Mouse (Mus musculus) heart, embryonic 15.5 days (tissue): Measurements from ENCODE around the gene Slc17a5. TPM values are rescaled to one million over a fixed set of nuclear protein-coding genes. Genes with fewer than 3 reads are reported as not detected.
A peak's percentile ranks its signal among the peaks of the same experiment; 100 is the strongest.

Experiments used
- ATAC-seq: fragments of 200-750 bp; cut with Nextera tagmentation; replicated peaks from 2 replicates; pipeline ENCODE4 v1.8.0; 2017; ENCODE audit warnings: low read depth, moderate TSS enrichment; ENCODE audit not compliant: insufficient number of reproducible peaks, insufficient read depth, low FRiP score
- H3K27ac ChIP-seq: fragments of 300-500 bp; sonication (generic); 2 replicates; pipeline ENCODE4 v1.5.1; 2015; ENCODE audit warnings: mild to moderate bottlenecking, inconsistent platforms
- H3K27me3 ChIP-seq: fragments of 300-500 bp; sonication (generic); 2 replicates; pipeline ENCODE4 v1.6.1; 2015; ENCODE audit warnings: inconsistent platforms
- H3K36me3 ChIP-seq: fragments of 300-500 bp; sonication (generic); 2 replicates; pipeline ENCODE4 v1.6.1; 2015; ENCODE audit warnings: mild to moderate bottlenecking, inconsistent platforms
- H3K4me1 ChIP-seq: fragments of 300-500 bp; sonication (generic); replicated peaks from 2 replicates; pipeline ENCODE4 v1.6.1; 2015; ENCODE audit warnings: inconsistent platforms
- H3K4me2 ChIP-seq: fragments of 300-500 bp; sonication (generic); 2 replicates; pipeline ENCODE4 v1.6.1; 2015; ENCODE audit warnings: inconsistent platforms, mild to moderate bottlenecking, moderate library complexity
- H3K4me3 ChIP-seq: fragments of 300-500 bp; sonication (generic); 2 replicates; pipeline ENCODE4 v1.5.1; 2015; ENCODE audit warnings: mild to moderate bottlenecking, inconsistent platforms
- H3K9ac ChIP-seq: fragments of 300-500 bp; sonication (generic); 2 replicates; pipeline ENCODE4 v1.6.1; 2015; ENCODE audit warnings: mild to moderate bottlenecking, inconsistent platforms
- H3K9me3 ChIP-seq: fragments of 300-500 bp; sonication (generic); replicated peaks from 2 replicates; pipeline ENCODE4 v1.6.1; 2016; ENCODE audit warnings: inconsistent platforms
- WGBS: fragments of 180-500 bp; shearing (Covaris S2); methylation state at CpG from one replicate; pipeline ENCODE4 v1.1.7; 2015; ENCODE audit warnings: mixed read lengths; 5-methylcytosine and 5-hydroxymethylcytosine counted together
- polyA plus RNA-seq: library from polyadenylated mRNA; unstranded; fragments of >200 nt; fragmentation: Nextera tagmentation; extraction: Ambion mirVana; gene quantifications from 2 replicates; pipeline ENCODE4 v1.2.1, GENCODE M21; 2015

Gene Slc17a5
- 8.5 and 9.8 TPM in 2 replicates for polyA plus RNA-seq

DNA sequence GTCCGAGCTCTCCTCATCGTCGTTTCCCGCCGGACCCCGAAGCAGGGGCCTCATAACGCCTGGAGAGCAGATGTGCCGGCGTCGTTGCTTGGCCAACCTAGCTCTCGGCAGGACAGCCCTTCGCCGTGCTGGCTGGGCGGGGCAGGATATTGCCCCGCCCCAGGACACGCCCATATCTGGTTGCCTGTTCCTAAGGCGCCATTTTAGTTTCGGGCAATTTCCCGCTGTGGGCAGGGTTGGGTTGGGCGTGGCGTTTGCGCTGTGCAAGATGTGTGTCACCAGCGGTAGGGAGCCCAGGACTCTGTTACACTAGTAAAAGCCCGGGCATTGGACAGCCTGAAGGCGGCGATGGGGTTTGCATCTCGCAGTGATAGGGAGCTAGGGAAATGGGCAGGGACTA is at the start of gene Slc17a5:
Gene Slc17a5 (minus strand): TSS at position 128 of the 400 bp plus-strand sequence.
- H3K4me2 ChIP-seq: peak within 1 kb of the TSS; percentile 74
- 0% methylated on average over 27 of the region's 27 CpGs for WGBS
- peak; percentile 99 for ATAC-seq
- H3K27me3 ChIP-seq: no peaks in the 10 kb centered on the region
- H3K27ac ChIP-seq: peak within 1 kb of the TSS; percentile 64
- H3K9me3 ChIP-seq: no peaks in the 10 kb centered on the region
- peak within 1 kb of the TSS; percentile 74 for H3K9ac ChIP-seq
- no peaks in the 10 kb centered on the region for H3K36me3 ChIP-seq
- peaks cover 4% of the 10 kb centered on the region; the same call in 1 of the 2 replicates for H3K4me1 ChIP-seq
- peak within 1 kb of the TSS; percentile 81 for H3K4me3 ChIP-seq

- Histone ChIP-seq H3K4me1 (peaks cover 3% of the 10 kb centered on the region; the same call in 1 of the 2 replicates), H3K27me3 (no peaks in the 10 kb centered on the region), H3K4me2 (no peak overlapping the region), H3K9ac (no peak overlapping the region), H3K4me3 (no peak overlapping the region), H3K9me3 (no peaks in the 10 kb centered on the region), H3K36me3 (no peaks in the 10 kb centered on the region), H3K27ac (no peak overlapping the region)
- 64% methylated on average over 3 of the region's 3 CpGs for WGBS
- ATAC-seq: no peak
These were observed 46.1 kb upstream of the Slc17a5 start for GRCm38 (mm10) chr9:78633976-78634375.

- ATAC-seq: no peak
- no peaks in the 10 kb centered on the region; the same call in 1 of the 2 replicates for H3K4me1 ChIP-seq
These were observed 44.1 kb upstream of the Slc17a5 start for GRCm38 (mm10) chr9:78631755-78632434.

DNA sequence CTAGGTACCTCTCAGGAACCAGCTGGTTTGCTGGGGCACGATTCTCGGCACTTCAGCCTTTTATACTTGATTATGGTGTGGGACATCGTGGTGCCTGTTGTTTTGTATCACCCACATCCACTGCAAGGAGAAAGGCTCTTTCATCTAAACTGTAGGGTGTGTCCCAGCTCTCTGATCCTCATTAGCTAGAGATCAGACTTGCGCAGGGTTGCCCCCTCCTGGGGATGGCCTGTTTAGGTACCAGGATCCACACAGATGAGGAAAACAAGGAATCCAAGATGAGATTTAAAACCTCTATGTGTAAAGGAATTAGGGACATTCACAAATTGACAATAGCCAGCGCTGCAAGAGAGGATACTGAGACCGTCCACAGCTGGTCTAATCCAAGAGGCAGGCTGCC is 42.1 kb upstream of the Slc17a5 start:
- Histone ChIP-seq H3K4me3 (no peak overlapping the region), H3K9ac (no peak overlapping the region), H3K4me1 (no peaks in the 10 kb centered on the region; the same call in 1 of the 2 replicates), H3K9me3 (no peaks in the 10 kb centered on the region), H3K36me3 (no peaks in the 10 kb centered on the region), H3K27me3 (no peaks in the 10 kb centered on the region), H3K4me2 (peak overlapping the region; percentile 27; the same call in 1 of the 2 replicates), H3K27ac (no peak overlapping the region)
- 52% methylated on average over 6 of the region's 6 CpGs for WGBS
- ATAC-seq: no peak

More at GRCm38 (mm10) chr9:78631755-78632434, 44.1 kb upstream of the Slc17a5 start:
- Histone ChIP-seq H3K27me3 (no peaks in the 10 kb centered on the region), H3K9ac (no peak overlapping the region), H3K36me3 (no peaks in the 10 kb centered on the region), H3K9me3 (no peaks in the 10 kb centered on the region), H3K4me2 (no peak overlapping the region), H3K27ac (no peak overlapping the region), H3K4me3 (no peak overlapping the region)
- 66% methylated on average over 6 of the region's 6 CpGs for WGBS

GRCm38 (mm10) chr9:78623301-78623747 is 35.5 kb upstream of the Slc17a5 start:
- no peaks in the 10 kb centered on the region for H3K27me3 ChIP-seq
- no peak overlapping the region for H3K27ac ChIP-seq
- no peaks in the 10 kb centered on the region for H3K36me3 ChIP-seq
- no peak overlapping the region for H3K4me3 ChIP-seq
- no peak overlapping the region for H3K9ac ChIP-seq
- no peaks in the 10 kb centered on the region for H3K4me1 ChIP-seq
- 59% methylated on average over 10 of the region's 10 CpGs for WGBS
- no peak overlapping the region for H3K4me2 ChIP-seq
- ATAC-seq: no peak
- H3K9me3 ChIP-seq: no peaks in the 10 kb centered on the region

GRCm38 (mm10) chr9:78619285-78619684 is 31.4 kb upstream of the Slc17a5 start:
- Histone ChIP-seq H3K27me3 (peaks cover 18% of the 10 kb centered on the region), H3K9ac (no peak overlapping the region), H3K4me3 (no peak overlapping the region), H3K4me1 (peaks cover 10% of the 10 kb centered on the region), H3K27ac (peak overlapping the region; percentile 18; the same call in 1 of the 2 replicates), H3K4me2 (no peak overlapping the region), H3K9me3 (no peaks in the 10 kb centered on the region), H3K36me3 (no peaks in the 10 kb centered on the region)
- WGBS: 57% methylated on average over 9 of the region's 9 CpGs
- ATAC-seq: no peak

DNA sequence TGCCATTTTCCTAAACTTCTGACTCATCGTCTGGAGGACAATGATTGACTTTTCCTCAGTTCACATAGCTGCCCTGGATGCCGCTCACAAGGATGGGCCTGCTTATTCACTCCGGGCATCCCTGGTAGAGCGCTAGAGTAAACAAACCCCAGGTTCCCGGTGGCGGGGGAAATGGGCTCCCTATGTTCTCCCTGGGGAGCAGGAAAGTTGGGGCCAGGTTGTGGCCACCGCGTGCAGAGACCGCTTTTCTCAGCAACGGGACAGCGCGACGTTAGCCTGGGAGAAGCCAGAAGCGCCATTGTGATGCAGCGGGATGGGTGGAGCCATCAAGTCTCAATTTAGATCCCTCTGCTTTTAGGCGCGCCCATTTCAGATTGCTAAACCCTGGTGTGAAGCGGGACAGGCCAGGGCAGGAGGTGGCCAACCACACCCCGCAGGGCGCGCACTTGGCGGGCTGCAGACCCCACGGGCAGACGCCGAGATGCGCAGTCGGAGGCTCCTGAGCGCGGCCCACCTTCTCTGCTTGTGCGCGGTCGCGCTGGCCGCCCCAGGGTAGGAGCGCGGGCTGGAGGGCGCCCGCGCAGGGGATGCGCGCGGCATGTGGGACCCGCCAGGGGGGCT is 27.7 kb upstream of the Slc17a5 start, which contains the start of gene Cd109:
Gene Cd109 (plus strand): TSS at position 146 of the 621 bp plus-strand sequence.
- peak within 1 kb of the TSS; percentile 98 for H3K4me2 ChIP-seq
- peaks cover 20% of the 10 kb centered on the region for H3K27me3 ChIP-seq
- H3K4me1 ChIP-seq: peaks cover 13% of the 10 kb centered on the region
- WGBS: under 1% methylated on average over 43 of the region's 43 CpGs
- ATAC-seq: peak; percentile 54; the same call in 1 of the 2 replicates
- no peaks in the 10 kb centered on the region for H3K36me3 ChIP-seq
- peak within 1 kb of the TSS; percentile 63 for H3K9ac ChIP-seq
- H3K27ac ChIP-seq: no peak within 1 kb of the TSS
- H3K4me3 ChIP-seq: peak within 1 kb of the TSS; percentile 78
- H3K9me3 ChIP-seq: no peaks in the 10 kb centered on the region

- Histone ChIP-seq H3K9ac (no peak overlapping the region), H3K36me3 (no peaks in the 10 kb centered on the region), H3K4me3 (no peak overlapping the region), H3K4me2 (peak overlapping the region; percentile 98), H3K4me1 (peaks cover 13% of the 10 kb centered on the region), H3K27ac (no peak overlapping the region), H3K9me3 (no peaks in the 10 kb centered on the region), H3K27me3 (peaks cover 20% of the 10 kb centered on the region)
- 25% methylated on average over 6 of the region's 6 CpGs for WGBS
- no peak for ATAC-seq
These were observed 26.4 kb upstream of the Slc17a5 start for GRCm38 (mm10) chr9:78614201-78614600.

- Histone ChIP-seq H3K4me3 (no peak overlapping the region), H3K27me3 (no peaks in the 10 kb centered on the region), H3K4me2 (no peak overlapping the region), H3K4me1 (no peaks in the 10 kb centered on the region), H3K36me3 (no peaks in the 10 kb centered on the region), H3K27ac (no peak overlapping the region), H3K9ac (no peak overlapping the region), H3K9me3 (no peaks in the 10 kb centered on the region)
- 65% methylated on average over 4 of the region's 4 CpGs for WGBS
- ATAC-seq: no peak
These were observed 13.3 kb upstream of the Slc17a5 start for GRCm38 (mm10) chr9:78601046-78601730.

GRCm38 (mm10) chr9:78599927-78600326 is 12.1 kb upstream of the Slc17a5 start:
- 72% methylated on average over 5 of the region's 5 CpGs for WGBS
- no peak for ATAC-seq
- Histone ChIP-seq H3K4me1 (no peaks in the 10 kb centered on the region), H3K4me3 (no peak overlapping the region), H3K9ac (no peak overlapping the region), H3K36me3 (no peaks in the 10 kb centered on the region), H3K27me3 (no peaks in the 10 kb centered on the region), H3K9me3 (no peaks in the 10 kb centered on the region), H3K4me2 (no peak overlapping the region), H3K27ac (no peak overlapping the region)

DNA sequence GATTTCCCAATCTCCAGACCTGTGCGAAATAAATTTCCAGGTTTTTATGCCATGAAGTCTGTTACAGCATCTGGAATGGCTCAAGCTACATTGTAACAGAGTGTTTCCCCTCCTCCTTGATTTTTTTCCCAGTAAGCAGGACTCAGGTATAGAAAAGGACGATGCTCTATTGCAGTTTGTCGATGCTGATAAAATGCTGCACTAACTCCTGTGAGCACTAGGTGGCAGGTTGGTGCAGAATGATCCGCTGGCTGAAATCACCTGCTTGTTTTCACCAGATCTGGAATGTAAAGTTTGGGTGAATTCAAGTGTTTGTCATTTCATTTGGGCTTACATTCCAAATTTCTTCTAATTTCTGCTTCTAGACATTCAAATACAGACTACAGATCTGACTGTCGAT is 9.0 kb upstream of the Slc17a5 start:
- Histone ChIP-seq H3K4me1 (no peaks in the 10 kb centered on the region), H3K4me2 (no peak overlapping the region), H3K27ac (no peak overlapping the region), H3K9ac (no peak overlapping the region), H3K27me3 (no peaks in the 10 kb centered on the region), H3K36me3 (no peaks in the 10 kb centered on the region), H3K9me3 (no peaks in the 10 kb centered on the region), H3K4me3 (no peak overlapping the region)
- 7% methylated on average over 5 of the region's 5 CpGs for WGBS
- no peak for ATAC-seq
